Mouse (Mus musculus): ENCODE measurements around the gene Cyth1. TPM values are rescaled to one million over a fixed set of nuclear protein-coding genes. Genes with fewer than 3 reads are reported as not detected.

Gene Cyth1
- total RNA-seq, 2 experiments from 2014 or later: 45.6 to 51.6 TPM

DNA sequence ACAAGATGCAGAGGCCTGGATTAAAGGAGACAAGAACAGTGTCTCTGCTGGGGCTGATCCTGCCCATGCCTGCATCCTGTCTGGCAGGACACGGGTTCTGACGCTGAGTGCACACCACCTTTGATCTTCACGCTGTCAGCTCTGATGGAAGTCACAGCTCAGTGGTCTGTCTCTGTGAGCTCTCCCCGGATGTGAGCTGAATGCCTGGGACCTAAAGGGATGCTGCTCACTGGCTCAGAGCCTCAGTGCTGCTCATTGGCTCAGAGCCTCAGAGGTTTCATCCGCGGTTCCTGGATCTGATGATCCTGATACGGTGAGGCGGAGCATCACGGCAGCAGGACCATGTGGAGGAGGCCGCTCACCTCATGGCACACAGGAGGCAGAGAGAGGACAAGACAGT lies 86.1 kb downstream of the Cyth1 start:
- no peak for DNase-seq

DNA sequence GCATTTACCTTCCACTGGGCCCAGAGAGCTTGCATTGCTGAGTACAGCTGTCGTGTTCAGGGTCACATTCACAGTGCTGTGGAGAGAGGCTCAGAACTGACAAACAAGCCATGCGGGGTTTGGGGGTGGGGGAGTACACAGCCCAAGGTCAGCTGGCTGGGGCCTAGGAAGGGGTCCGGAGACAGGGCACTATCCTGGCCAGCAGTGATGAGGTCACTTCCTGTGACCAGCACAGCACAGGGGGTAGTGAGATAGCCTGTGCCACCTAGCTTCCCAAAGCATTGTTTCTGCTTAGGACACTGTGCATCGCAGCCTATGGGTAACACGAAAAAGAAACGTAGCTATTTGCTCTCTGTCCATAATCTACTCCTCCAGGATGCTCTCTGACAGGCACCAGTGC lies 87.2 kb downstream of the Cyth1 start:
- intact Hi-C loops (cut with DNase I): no loop called here
- DNase-seq: no peak

More for the DNA sequence above, 86.1 kb downstream of the Cyth1 start:
- intact Hi-C loops (cut with DNase I): no loop called here

DNA sequence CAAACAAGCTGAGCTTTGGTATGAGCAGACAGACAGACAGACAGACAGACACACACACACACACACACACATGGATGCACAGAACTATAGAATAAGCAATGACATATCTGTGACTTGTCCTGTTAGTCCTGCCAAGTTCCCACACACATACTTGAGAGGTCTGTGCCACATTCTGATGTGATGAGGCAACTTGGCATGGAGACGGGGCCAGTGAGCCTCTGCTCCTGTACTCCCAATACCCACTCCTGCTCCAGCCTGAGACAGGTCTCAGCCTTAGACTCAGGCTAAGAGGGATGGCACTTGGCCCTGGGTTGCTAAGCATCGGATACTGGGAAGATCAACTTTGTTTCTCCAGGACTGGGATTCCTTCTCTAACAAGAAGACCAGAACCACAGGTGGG lies 87.6 kb downstream of the Cyth1 start:
- intact Hi-C loops (cut with DNase I): no loop called here
- no peak for DNase-seq

DNA sequence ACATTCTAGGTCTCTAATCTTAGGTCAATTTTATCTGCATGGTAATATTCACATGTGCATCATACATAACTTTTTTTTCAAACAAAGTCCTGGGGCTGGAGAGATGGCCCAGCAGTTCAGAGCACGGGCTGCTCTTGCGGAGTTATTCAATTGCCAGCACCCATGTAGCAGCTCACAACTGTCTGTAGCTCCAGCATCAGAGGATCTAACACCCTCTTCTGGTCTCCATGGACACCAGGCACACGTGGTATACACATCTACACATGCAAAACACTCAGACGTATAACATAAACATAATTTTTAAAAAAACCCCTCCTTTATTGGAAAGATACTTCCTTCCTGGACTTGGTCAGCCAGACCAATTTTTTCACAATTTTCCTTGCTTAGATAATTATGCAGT lies 89.6 kb downstream of the Cyth1 start:
- intact Hi-C loops (cut with DNase I): no loop called here
- DNase-seq: no peak

DNA sequence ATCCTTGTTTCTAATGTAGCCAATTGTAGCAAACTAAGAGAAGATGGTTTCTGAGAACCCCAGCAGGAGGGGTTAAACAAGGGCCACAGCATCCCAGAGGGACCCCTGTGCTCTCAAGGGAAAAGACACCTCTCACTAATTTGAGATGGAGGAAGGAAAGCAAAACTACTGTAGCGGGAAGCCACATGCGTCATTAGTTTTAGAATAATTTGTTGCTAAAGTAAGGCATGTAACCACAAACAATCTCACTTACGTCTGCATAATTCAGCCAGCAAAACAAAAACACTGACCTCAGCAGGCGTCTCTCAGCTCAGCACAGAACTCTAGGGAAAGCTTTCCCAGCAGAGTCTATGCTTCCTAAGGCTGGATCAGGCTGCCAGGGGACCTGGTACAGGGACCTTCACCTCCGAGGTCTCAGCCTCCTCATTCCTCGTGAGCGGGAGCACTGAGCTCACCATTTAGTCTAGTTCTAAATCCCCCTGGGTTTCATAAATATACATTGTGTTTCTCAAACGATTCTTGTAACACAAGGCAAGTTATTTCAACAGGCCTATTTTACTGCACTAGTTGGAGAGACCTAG lies 91.8 kb downstream of the Cyth1 start:
- no peak for DNase-seq
- intact Hi-C loops (cut with DNase I): no loop called here

DNA sequence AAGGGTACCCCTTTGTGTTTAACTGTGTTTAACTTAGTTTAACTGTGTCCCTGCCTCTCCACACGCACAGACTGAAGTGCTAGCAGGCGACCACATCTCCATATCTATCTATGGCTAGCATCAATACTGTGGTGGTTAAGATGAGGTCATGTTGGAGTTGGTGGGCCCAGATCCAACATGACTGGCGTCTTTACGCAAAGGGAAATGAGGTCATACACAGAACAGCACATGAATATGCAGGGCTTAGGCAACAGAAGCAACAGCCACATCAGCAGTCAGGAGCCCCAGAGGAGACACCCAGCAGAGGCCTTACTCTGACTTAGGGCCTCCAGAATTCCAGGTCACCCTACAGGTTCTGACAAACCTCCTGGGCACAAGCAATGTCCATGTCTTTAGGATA lies 95.4 kb downstream of the Cyth1 start:
- no peak for DNase-seq

DNA sequence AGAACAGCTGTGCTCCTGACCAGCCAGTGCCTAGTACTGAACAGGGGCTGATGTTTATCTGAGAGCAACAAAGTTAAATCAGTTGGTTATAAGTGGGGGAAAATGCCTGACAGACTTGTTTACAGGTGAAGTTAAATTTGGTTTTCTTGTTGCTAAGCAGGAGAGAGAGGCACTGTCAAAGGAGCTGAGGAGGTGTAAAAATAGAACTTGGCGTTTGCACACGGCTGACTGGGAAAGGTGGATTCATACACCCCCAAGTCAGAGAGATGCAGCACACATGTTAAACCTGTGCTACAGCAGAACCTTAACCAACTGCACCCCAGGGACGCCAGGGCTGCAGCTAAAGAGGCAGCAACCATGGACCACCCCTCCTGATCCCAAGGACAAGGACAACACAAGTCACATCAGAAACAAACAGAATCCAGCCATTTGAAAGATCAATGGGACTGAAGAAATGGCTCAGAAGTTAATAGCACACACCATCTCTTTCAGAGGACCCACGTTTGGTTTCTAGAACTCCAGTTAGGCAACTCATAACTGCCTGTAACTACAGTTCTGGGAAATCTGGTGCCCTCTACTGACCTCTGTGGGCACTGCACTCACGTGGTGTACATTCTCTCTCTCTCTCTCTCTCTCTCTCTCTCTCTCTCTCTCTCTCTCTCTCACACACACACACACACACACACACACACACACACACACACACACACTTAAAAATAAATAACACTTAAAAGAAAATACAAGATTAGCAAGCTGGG lies 96.8 kb downstream of the Cyth1 start:
- intact Hi-C loops (cut with DNase I): no loop called here
- DNase-seq: no peak

More for the DNA sequence above, 95.4 kb downstream of the Cyth1 start:
- intact Hi-C loops (cut with DNase I): no loop called here

DNA sequence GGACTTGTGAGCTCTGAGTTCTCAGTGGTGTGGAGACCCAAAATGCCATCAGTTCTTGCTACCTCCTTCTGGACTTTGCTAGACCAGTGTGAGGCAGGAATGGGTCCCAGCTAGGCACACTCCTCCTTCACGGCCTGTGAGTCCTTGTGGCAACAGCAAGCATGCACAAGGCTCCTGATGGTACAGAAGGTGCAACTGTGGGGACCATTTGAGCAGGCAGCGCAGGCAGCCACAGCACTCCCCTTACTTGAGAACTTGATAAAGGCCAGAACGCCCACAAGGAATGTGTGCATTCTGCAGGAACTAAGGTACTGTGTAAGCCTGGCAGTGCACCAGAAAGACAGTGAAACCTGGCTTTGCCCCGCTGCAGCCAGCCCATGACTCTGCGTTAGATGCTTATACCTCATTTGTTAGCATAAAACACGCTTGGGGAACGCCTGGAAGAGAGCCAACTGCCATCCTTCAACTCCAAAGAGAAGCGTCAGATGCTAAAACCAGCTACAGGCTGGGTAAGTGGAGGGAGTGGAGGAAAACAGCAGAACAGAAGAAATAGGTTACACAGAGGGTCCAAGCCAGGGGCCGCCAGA lies 98.2 kb downstream of the Cyth1 start:
- intact Hi-C loops (cut with DNase I): no loop called here
- no peak for DNase-seq

DNA sequence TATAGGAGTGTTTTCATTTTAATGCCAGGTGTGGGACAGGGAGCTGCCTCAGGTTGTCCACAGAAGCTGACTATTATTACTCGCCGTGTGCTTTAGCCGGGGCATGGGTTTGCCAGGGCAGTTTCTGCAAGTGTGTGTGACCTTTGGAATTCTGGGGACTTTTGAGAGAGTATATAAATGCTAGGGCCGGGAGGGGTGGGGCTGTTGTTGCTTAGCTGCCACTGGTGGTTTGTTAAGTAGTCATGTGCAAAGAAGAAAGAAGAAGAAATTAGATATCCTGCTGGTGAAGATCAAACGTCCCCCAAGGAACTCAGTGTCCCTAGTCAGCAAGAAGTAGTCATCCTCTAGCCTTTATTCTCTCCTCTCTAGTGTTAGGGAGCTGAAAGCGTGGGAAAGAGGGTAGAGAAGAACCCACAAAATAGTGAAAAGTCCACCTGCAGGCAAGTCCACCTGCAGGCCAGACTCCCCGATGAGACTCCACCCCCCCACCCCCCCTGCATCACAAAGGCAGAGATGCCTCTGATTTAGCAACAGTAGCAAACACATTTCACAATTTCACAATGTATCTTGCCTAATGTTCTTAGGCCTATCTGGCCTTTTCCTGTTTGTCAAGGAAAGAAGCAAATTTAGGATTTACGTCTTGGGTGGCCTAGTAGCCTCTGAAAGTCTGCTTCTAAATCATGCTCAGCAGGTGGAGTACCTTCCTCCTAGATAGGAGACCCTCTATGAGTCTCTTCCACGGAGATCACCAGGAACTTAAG lies 100.3 kb downstream of the Cyth1 start:
- intact Hi-C loops (cut with DNase I): no loop called here
- no peak for DNase-seq

DNA sequence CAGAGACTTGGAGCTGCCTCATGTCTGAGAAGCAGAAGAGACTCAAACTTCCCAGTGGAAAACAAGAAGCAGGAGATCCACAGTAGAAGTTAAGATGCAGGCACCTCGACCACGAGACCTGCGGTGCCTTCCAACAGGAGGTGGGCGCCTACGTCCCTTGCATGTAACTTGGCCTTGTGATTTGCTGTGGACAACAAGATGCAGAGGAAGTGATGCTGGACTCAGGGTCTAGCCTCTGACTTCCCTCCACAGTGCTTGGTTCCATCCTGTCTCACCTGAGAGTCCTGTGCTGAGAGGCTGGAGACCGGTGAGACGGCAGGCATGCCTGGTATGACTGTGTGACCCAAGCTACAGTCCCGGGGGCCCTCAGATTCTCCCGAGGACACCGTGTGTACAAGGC lies 101.9 kb downstream of the Cyth1 start:
- intact Hi-C loops (cut with DNase I): no loop called here
- DNase-seq: no peak

DNA sequence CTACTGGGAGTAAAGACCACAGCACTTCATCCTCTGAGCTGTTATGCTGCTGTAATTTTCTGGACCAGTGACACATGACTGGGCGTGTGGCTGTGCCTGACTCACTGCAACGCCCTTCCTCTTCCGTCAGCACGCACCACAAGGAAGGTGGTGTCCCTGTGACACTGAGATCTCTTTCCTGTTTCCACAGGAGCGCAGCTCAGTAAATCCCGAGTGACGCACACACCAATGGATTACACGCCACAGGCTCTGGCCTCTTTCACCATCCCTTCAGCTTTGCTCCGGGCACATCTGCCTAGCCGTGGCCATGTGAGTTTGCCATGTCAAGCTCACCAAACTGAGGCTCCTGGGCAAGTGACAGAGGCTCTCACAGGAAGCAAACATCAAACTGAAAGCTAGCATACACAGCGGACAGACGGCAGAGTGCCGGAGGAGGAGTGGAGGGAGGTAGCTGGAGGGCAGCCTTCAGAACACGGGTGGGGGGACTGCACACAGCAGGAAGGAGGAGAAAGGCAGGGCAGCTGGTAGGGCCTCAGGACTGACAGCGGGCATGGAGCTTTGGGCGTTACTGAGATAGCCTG lies 102.5 kb downstream of the Cyth1 start:
- intact Hi-C loops (cut with DNase I): no loop called here
- DNase-seq: peak; percentile 73

DNA sequence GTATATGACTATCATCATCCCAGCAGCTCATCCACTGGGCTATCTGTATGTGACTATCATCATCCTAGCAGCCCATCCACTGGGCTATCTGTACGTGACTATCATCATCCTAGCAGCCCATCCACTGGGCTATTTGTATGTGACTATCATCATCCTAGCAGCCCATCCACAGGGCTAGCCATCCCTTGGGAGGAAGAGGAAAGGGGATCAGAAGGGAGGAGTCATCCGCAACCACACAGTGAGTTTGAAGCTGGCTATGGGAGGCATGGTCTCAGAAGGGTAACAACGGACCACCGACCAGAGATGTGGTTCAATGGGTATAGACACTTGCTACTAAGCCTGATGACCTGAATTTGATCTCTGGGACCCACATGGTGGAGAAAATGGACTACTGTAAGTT lies 103.3 kb downstream of the Cyth1 start:
- intact Hi-C loops (cut with DNase I): no loop called here
- DNase-seq: no peak

DNA sequence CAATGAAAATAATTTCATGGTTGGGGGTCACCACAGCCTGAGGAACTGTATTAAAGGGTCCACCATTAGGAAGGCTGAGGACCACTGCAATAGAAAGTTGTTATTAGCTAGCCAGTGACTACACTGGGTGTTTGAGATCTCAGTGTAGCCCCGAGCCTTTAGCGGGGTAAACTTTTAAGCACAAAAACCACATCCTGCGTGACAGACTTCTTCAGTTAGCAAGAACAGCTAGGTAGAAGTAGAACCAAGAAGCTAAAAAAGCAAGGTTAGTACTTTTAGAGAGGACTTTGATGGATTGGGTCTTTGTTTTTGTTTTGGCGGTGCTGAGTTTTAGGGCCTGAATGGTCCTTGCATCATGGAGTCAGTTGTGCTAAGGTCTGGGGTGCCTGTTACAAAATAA lies 104.7 kb downstream of the Cyth1 start:
- intact Hi-C loops (cut with DNase I): loop anchor here (1.0 kb wide), 1 partner anchor 27 kb away; no protein-coding TSS in a partner anchor
- no peak for DNase-seq

DNA sequence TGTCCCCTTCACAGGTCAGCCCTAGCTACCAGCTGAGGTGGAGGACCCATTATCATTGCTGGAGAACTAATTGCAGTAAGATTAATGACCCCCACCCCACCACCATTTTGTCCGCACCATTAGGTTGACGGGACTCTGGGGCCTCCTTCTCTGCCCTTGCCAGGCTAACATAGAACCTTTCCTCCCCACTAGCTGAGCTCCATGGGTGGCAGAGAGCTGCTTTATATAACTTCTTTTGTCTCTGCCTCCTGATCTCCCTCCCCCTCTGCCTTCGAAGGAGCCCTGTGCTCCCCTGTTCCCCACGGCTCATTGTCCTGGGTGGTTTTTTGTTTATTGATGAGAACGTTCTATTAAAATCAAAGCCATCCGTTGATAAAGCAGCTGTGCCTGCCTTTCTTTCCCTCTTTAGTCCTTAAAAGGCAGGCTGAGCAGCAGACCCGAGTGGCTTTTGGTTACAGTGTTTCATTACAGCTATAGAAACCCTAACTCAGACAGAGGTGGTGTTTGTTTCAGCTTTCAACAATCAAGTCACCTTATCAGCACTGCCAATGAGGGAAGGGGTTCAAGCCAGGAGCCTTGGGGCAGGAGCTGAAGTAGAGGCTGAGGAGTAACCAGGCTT lies 105.7 kb downstream of the Cyth1 start:
- intact Hi-C loops (cut with DNase I): loop anchor here (1.0 kb wide), 1 partner anchor 28 kb away; no protein-coding TSS in a partner anchor
- DNase-seq: no peak

DNA sequence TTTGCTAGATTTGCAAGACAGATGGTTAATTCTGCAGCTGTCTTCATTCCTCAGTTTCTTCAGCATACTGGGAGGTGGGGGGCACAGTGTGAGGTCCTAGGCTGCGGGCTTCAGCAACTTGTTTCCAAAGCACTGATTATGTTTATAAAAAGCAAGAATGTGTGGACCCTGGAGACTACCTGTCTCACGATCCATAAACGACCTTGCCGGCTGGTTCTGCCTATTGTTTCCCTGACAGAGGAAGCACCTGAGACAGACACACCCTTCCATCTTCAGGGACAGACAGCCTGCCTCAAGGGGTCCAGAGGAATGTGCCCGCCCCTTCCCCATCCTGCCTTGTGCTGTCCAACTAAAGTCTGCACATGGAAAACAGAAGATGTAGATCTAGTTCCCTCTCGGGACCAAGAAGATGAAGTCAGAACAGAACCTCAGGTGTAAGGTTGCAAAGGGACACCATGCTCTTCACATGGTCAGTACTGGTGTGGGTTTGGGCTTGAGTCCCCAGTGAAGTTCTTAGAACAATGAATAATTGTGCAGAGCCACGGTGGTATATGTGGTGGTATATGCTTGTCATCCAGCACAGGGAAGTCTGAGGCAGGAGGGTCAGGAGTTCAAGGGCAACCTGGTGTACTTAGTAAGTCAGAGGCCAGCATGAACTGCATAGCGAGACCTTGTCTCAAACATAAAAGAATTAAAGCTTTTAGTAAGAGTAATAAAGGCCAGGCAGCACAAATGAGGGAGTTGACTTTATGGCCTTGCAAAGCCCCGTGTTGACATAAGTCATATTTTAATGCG lies 107.4 kb downstream of the Cyth1 start:
- intact Hi-C loops (cut with DNase I): no loop called here
- no peak for DNase-seq

DNA sequence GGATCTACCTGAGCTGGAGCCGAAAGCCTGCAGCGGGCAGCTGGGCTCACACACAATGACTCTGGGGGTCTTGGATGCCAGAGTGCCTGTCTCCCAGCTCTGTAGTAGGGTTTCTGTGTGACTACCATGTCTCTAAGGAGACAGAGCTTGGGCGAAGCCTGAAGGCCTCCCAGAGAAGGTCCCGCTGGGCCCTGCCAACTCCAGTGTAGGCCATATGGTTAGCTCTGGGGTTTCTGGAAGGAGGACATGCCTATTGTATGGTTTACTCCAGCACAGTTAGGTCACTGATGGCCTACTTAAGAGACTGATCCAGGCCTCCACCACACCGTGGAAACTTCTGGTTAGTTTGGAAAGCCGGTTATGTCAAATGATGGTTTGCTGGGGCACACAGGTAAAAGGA lies 110.0 kb downstream of the Cyth1 start:
- intact Hi-C loops (cut with DNase I): no loop called here
- no peak for DNase-seq

DNA sequence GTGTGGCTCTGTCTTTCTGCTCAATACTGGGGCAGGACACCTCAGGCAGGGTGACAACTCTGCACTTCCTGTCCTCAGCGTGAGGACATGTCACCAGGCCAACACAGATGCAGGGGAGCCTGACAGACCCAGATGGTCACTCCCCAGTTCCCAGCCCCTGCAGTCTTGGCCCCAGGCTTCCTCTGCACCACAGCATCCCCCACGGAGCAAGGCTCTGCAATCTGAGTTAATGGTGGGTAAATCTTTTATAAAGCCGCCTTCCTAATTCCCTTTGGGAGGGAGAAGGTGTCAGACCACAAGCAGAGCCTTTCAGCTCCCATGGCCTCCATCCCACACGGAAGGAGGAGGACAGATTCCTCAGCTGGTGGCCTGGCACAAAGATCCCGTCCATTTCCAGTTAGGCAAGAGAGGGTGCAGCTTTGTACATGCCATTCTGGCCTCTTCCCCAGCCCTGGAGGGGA lies 112.2 kb downstream of the Cyth1 start:
- no peak for DNase-seq
- intact Hi-C loops (cut with DNase I): no loop called here

DNA sequence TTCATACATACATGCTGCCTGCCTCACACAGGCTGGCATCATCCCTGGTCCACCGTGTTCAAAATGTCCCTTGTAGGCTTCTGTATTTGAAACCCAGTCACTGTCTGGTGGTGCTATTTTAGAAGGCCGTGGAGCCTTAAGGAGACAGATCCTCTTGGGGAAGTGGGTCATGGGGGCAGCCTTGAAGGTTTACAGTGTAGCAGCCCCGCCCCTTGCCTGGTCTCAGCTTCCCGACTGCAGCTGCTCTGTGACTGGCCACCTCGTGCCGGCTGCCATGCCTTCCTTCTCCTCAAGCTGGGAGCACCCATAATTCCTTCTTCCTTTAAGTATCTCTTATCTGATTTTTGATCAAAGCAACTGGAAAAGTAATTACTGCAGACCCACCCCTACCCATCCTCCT lies 113.1 kb downstream of the Cyth1 start:
- no peak for DNase-seq

DNA sequence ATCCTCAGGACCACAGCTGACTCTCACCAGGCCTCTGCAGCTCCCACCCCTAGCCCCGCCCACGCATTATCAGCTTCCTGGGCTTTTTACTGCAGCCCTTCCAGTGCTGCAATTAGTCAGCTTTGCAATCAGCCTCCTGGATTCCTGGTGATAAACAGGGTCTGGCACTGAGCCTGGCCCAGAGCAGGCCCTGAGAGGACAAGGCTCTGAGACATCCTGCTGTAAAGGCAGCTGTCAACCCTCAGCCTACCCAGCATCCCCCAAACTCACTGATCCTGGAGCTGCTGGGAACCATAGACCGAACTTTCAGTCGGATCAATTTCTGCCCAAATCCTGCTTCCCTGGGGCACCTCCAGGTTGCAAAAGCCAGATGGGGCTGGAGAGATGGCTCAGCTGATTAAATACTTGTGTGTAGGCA lies 114.6 kb downstream of the Cyth1 start:
- intact Hi-C loops (cut with DNase I): no loop called here

More for the DNA sequence above, 113.1 kb downstream of the Cyth1 start:
- intact Hi-C loops (cut with DNase I): no loop called here

More for the DNA sequence above, 114.6 kb downstream of the Cyth1 start:
- DNase-seq: no peak
